Mouse (Mus musculus): ENCODE measurements around the gene Lzts3. TPM values are rescaled to one million over a fixed set of nuclear protein-coding genes. Genes with fewer than 3 reads are reported as not detected.

Gene Lzts3
- polyA plus RNA-seq, 1 experiment from 2014 or later: 0.79 TPM

DNA sequence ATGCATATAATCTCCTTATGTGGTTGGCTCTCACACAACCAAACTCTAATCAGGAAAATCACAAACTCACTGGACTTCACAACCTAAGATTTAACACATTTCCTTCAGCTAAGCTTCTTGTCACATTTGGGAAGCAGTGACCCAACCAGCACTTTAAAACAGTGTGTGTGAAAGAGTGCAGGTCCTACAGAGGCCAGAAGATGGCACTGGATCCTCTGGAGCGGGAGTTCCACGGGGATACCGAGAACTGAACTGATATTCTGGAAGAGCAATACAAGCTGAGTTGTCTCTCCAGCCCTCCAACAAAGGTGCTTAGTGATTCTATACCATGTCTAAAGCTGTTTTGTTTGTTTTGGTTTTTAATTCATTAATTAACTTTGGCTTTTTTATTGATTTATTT lies 29.5 kb downstream of the Lzts3 start:
- DNase-seq (ENCODE audit: low spot score): peak; percentile 28
- 67% methylated on average over 3 of the region's 3 CpGs for WGBS
- no peaks in the 10 kb centered on the region for H3K27me3 ChIP-seq (ENCODE audit: control insufficient read depth, insufficient read depth, low read length)

DNA sequence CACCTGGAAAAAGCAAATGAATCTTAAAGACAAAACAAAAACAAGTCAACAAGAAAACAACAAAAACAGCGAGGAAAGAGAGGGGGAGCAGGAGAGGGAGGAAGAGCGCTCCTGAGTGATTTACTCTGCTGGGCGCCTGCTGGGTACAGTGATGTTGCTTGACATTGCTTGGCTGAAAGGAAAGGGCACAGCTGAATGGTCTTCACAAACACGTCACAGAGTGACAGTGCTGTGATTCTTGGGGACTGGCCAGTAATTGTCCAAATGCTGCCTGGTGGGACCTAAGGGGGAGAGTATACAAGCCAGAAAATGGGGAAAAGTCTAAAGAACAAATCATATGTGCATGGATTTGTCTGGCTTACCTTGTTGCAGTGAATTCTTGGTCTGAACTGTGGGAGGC lies 40.4 kb downstream of the Lzts3 start:
- WGBS: 89% methylated on average over 4 of the region's 4 CpGs
- DNase-seq (ENCODE audit: low spot score) (no peak), ATAC-seq (replicated peaks; ENCODE audit: insufficient number of reproducible peaks, low FRiP score, low TSS enrichment, low read depth) (no peak)
- H3K4me3 ChIP-seq (ENCODE audit: low read depth, low read length): no peak overlapping the region
- H3K4me1 ChIP-seq (ENCODE audit: control insufficient read depth, insufficient read depth, low read length): no peaks in the 10 kb centered on the region
- H3K4me2 ChIP-seq (ENCODE audit: low read depth, low read length): no peak overlapping the region
- H3K27me3 ChIP-seq (ENCODE audit: control insufficient read depth, insufficient read depth, low read length): no peaks in the 10 kb centered on the region
- no peak overlapping the region for H3K9ac ChIP-seq (replicated peaks; ENCODE audit: low read length)
- peaks cover 6% of the 10 kb centered on the region for H3K36me3 ChIP-seq (replicated peaks; ENCODE audit: control insufficient read depth, insufficient read depth, low read depth, low read length)
- H3K9me3 ChIP-seq (replicated peaks; ENCODE audit: control insufficient read depth, low read length): no peaks in the 10 kb centered on the region
- no peak overlapping the region for H3K27ac ChIP-seq (replicated peaks; ENCODE audit: low read depth, low read length)

More for the DNA sequence above, 29.5 kb downstream of the Lzts3 start:
- Histone ChIP-seq H3K9ac (replicated peaks; ENCODE audit: low read length) (no peak overlapping the region), H3K4me2 (ENCODE audit: low read depth, low read length) (no peak overlapping the region), H3K9me3 (replicated peaks; ENCODE audit: control insufficient read depth, low read length) (no peaks in the 10 kb centered on the region), H3K27ac (replicated peaks; ENCODE audit: low read depth, low read length) (no peak overlapping the region), H3K36me3 (replicated peaks; ENCODE audit: control insufficient read depth, insufficient read depth, low read depth, low read length) (peaks cover 11% of the 10 kb centered on the region), H3K4me1 (ENCODE audit: control insufficient read depth, insufficient read depth, low read length) (no peaks in the 10 kb centered on the region), H3K4me3 (ENCODE audit: low read depth, low read length) (no peak overlapping the region)
- ATAC-seq (replicated peaks; ENCODE audit: insufficient number of reproducible peaks, low FRiP score, low TSS enrichment, low read depth): no peak

DNA sequence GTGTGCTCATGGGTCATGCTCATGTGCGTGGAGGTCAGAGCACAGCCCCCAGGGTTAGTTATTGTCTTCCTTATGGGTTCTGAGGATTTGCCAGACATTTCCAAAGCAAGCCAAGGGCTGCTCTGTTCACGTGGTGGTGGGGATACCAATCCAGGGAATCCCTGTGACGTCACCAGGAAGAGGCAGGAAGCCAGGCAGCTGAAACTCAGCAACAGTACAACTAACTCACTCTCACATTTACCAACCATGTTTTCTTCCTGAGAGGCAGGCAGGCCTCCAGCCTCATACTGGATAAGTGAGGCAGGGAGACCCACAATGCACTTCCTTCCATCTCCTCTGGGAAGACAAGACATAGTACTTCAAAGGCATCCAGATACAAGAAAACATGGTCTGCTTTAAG lies 44.2 kb downstream of the Lzts3 start:
- H3K36me3 ChIP-seq (replicated peaks; ENCODE audit: control insufficient read depth, insufficient read depth, low read depth, low read length): peaks cover 6% of the 10 kb centered on the region
- no peak overlapping the region for H3K9ac ChIP-seq (replicated peaks; ENCODE audit: low read length)
- no peak overlapping the region for H3K4me2 ChIP-seq (ENCODE audit: low read depth, low read length)
- DNase-seq (ENCODE audit: low spot score) (no peak), ATAC-seq (replicated peaks; ENCODE audit: insufficient number of reproducible peaks, low FRiP score, low TSS enrichment, low read depth) (no peak)
- no peak overlapping the region for H3K27ac ChIP-seq (replicated peaks; ENCODE audit: low read depth, low read length)
- H3K9me3 ChIP-seq (replicated peaks; ENCODE audit: control insufficient read depth, low read length): no peaks in the 10 kb centered on the region
- no peaks in the 10 kb centered on the region for H3K4me1 ChIP-seq (ENCODE audit: control insufficient read depth, insufficient read depth, low read length)
- H3K4me3 ChIP-seq (ENCODE audit: low read depth, low read length): no peak overlapping the region
- 69% methylated on average over 3 of the region's 3 CpGs for WGBS
- H3K27me3 ChIP-seq (ENCODE audit: control insufficient read depth, insufficient read depth, low read length): no peaks in the 10 kb centered on the region

DNA sequence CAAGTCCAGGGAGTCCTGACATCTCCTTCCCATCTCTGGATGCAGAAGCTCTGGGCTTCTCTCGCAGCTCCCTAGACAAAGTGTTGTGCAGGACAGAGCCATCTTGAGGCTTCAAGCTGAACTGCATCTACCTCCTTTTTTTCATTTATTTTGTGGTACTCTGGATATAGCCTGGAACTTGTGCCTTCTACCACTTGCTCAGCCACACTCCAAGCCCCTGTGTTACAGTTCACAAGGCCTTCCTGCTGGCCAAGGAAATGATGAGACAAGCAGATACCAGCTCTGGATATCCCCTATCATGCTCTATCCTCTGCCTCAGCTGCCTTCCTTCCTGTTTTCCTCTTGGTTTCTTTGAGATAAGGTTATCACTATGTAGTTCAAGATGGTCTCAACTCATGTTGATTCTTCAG lies 45.0 kb downstream of the Lzts3 start:
- Histone ChIP-seq H3K9me3 (replicated peaks; ENCODE audit: control insufficient read depth, low read length) (no peaks in the 10 kb centered on the region), H3K27ac (replicated peaks; ENCODE audit: low read depth, low read length) (no peak overlapping the region), H3K4me3 (ENCODE audit: low read depth, low read length) (no peak overlapping the region), H3K4me1 (ENCODE audit: control insufficient read depth, insufficient read depth, low read length) (no peaks in the 10 kb centered on the region), H3K9ac (replicated peaks; ENCODE audit: low read length) (no peak overlapping the region), H3K4me2 (ENCODE audit: low read depth, low read length) (no peak overlapping the region), H3K36me3 (replicated peaks; ENCODE audit: control insufficient read depth, insufficient read depth, low read depth, low read length) (peaks cover 6% of the 10 kb centered on the region), H3K27me3 (ENCODE audit: control insufficient read depth, insufficient read depth, low read length) (no peaks in the 10 kb centered on the region)
- no peak for ATAC-seq (replicated peaks; ENCODE audit: insufficient number of reproducible peaks, low FRiP score, low TSS enrichment, low read depth)
- 22% methylated on average over 1 of the region's 1 CpGs for WGBS
- DNase-seq (ENCODE audit: low spot score): peak; percentile 64

DNA sequence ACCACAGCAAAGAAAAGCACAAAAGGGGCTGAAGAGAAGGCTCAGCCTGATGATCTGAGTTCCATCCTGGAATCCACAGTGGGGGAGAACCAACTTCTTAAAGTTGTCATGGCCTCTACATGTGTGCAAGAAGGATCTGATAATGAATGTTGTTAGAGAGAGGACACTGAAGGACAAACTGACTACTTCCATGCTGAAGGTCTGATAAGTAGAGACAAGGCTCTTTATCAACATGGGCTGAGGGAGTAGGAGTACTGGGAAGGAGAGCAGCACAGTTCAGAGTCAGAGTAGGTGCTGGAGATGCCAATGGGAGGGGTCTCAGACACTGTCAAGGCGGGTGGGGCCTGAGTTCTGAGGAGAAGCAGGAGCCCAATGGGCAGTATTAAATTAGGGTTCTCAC lies 47.0 kb downstream of the Lzts3 start:
- Histone ChIP-seq H3K27ac (replicated peaks; ENCODE audit: low read depth, low read length) (no peak overlapping the region), H3K36me3 (replicated peaks; ENCODE audit: control insufficient read depth, insufficient read depth, low read depth, low read length) (peaks cover 6% of the 10 kb centered on the region), H3K4me1 (ENCODE audit: control insufficient read depth, insufficient read depth, low read length) (no peaks in the 10 kb centered on the region), H3K27me3 (ENCODE audit: control insufficient read depth, insufficient read depth, low read length) (no peaks in the 10 kb centered on the region), H3K9ac (replicated peaks; ENCODE audit: low read length) (no peak overlapping the region), H3K4me3 (ENCODE audit: low read depth, low read length) (no peak overlapping the region), H3K9me3 (replicated peaks; ENCODE audit: control insufficient read depth, low read length) (no peaks in the 10 kb centered on the region), H3K4me2 (ENCODE audit: low read depth, low read length) (no peak overlapping the region)
- DNase-seq (ENCODE audit: low spot score) (no peak), ATAC-seq (replicated peaks; ENCODE audit: insufficient number of reproducible peaks, low FRiP score, low TSS enrichment, low read depth) (no peak)
- 94% methylated on average over 1 of the region's 1 CpGs for WGBS

DNA sequence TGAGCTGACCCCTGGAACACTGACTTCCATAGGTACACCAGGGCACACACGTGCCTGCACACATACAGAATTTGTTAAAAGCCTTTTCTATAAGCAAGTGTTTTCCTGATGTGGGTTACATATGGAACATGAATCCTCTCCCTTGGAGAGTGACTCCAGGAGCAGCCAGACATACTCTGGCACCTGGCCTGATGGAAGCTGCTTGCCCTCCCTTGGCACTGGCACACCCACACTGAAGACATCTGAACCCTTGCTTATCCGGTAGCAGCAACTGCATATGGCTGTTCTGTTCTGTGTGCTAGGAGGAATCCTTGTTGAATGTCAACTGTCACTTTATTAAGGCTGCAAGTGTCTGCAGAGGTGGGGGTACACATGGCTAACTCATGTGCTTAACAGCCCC lies 51.6 kb downstream of the Lzts3 start:
- no peak overlapping the region for H3K9ac ChIP-seq (replicated peaks; ENCODE audit: low read length)
- H3K9me3 ChIP-seq (replicated peaks; ENCODE audit: control insufficient read depth, low read length): no peaks in the 10 kb centered on the region
- no peak overlapping the region for H3K4me3 ChIP-seq (ENCODE audit: low read depth, low read length)
- no peaks in the 10 kb centered on the region for H3K27me3 ChIP-seq (ENCODE audit: control insufficient read depth, insufficient read depth, low read length)
- H3K4me1 ChIP-seq (ENCODE audit: control insufficient read depth, insufficient read depth, low read length): no peaks in the 10 kb centered on the region
- no peak for DNase-seq (ENCODE audit: low spot score)
- H3K27ac ChIP-seq (replicated peaks; ENCODE audit: low read depth, low read length): no peak overlapping the region
- no peak for ATAC-seq (replicated peaks; ENCODE audit: insufficient number of reproducible peaks, low FRiP score, low TSS enrichment, low read depth)
- H3K4me2 ChIP-seq (ENCODE audit: low read depth, low read length): no peak overlapping the region
- H3K36me3 ChIP-seq (replicated peaks; ENCODE audit: control insufficient read depth, insufficient read depth, low read depth, low read length): no peaks in the 10 kb centered on the region; the same call in 1 of the 2 replicates
- WGBS: 93% methylated on average over 2 of the region's 2 CpGs

DNA sequence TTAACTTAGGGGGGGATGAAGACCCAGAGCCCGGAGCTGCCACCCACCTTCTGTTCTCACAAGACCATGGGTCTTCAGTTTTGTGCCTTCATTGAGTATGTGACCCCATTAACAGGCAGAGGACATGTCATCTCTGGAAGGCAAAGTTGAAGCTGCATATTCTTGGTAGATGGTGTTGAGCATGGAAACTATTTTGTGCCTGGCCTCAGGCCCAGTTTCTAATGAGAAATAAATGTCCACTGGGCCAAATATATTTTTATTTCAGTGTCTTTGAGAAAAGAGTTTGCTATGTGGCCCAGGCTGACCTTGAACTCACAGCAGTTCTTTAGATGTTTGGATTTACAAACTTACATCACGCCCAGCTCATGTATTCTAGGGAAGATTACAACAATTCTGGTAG lies 52.8 kb downstream of the Lzts3 start:
- Histone ChIP-seq H3K4me3 (ENCODE audit: low read depth, low read length) (no peak overlapping the region), H3K36me3 (replicated peaks; ENCODE audit: control insufficient read depth, insufficient read depth, low read depth, low read length) (no peaks in the 10 kb centered on the region; the same call in 1 of the 2 replicates), H3K27me3 (ENCODE audit: control insufficient read depth, insufficient read depth, low read length) (no peaks in the 10 kb centered on the region), H3K27ac (replicated peaks; ENCODE audit: low read depth, low read length) (no peak overlapping the region), H3K9me3 (replicated peaks; ENCODE audit: control insufficient read depth, low read length) (no peaks in the 10 kb centered on the region), H3K4me1 (ENCODE audit: control insufficient read depth, insufficient read depth, low read length) (no peaks in the 10 kb centered on the region), H3K9ac (replicated peaks; ENCODE audit: low read length) (no peak overlapping the region), H3K4me2 (ENCODE audit: low read depth, low read length) (no peak overlapping the region)
- 92% methylated on average over 2 of the region's 2 CpGs for WGBS
- ATAC-seq (replicated peaks; ENCODE audit: insufficient number of reproducible peaks, low FRiP score, low TSS enrichment, low read depth) (no peak), DNase-seq (ENCODE audit: low spot score) (no peak)

DNA sequence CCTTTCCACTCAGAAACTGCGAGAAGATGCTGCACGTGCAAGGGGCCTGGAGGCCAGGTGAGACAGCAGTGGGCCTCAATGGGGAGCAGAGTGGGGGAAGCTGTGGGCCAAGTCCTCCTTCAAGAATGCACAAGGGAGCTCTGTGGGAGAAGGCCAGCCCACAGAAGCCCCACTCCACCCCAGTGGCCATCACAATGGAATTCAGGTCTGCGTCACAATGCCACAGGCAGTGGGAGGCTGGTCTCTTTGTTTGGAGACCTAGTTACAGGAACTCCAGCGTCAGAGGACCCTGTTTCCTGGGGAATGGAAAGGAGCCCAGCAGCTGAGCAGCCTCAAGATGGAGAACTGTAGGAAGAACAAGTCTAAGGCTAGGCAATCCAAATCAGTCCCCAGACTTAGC lies 53.4 kb downstream of the Lzts3 start:
- ATAC-seq (replicated peaks; ENCODE audit: insufficient number of reproducible peaks, low FRiP score, low TSS enrichment, low read depth) (no peak), DNase-seq (ENCODE audit: low spot score) (no peak)
- no peaks in the 10 kb centered on the region for H3K4me1 ChIP-seq (ENCODE audit: control insufficient read depth, insufficient read depth, low read length)
- H3K27me3 ChIP-seq (ENCODE audit: control insufficient read depth, insufficient read depth, low read length): no peaks in the 10 kb centered on the region
- no peak overlapping the region for H3K27ac ChIP-seq (replicated peaks; ENCODE audit: low read depth, low read length)
- 75% methylated on average over 4 of the region's 4 CpGs for WGBS
- H3K9ac ChIP-seq (replicated peaks; ENCODE audit: low read length): no peak overlapping the region
- no peaks in the 10 kb centered on the region; the same call in 1 of the 2 replicates for H3K36me3 ChIP-seq (replicated peaks; ENCODE audit: control insufficient read depth, insufficient read depth, low read depth, low read length)
- no peak overlapping the region for H3K4me2 ChIP-seq (ENCODE audit: low read depth, low read length)
- no peaks in the 10 kb centered on the region for H3K9me3 ChIP-seq (replicated peaks; ENCODE audit: control insufficient read depth, low read length)
- no peak overlapping the region for H3K4me3 ChIP-seq (ENCODE audit: low read depth, low read length)
